ENCODE assay signal across 7 mouse cellular contexts in genomic region chr2:73427293-73427692, GRCm38 (mm10). TPM values are rescaled to one million over a fixed set of nuclear protein-coding genes. Genes with fewer than 3 reads are reported as not detected.
DNase-seq lines count a peak whose midpoint lies in the region; ATAC-seq and TF ChIP-seq lines count a peak whose summit lies in the region.

No protein-coding gene starts in this region.

- no peak for ATAC-seq in midbrain, postnatal 0 days (ENCODE audit: low FRiP score)
- no peak for ATAC-seq in midbrain, embryonic 15.5 days (replicated peaks)
- ATAC-seq in megakaryocyte progenitor cell, adult 5-6 weeks (replicated peaks; ENCODE audit: poor library complexity) = peak; percentile 98

- no peak overlapping the region for H3K4me2 ChIP-seq in midbrain, postnatal 0 days (ENCODE audit: low read depth, low read length, poor library complexity, severe bottlenecking)
- no peak overlapping the region for H3K4me2 ChIP-seq in midbrain, embryonic 15.5 days

- peak; percentile 60 for TF ChIP-seq CTCF in midbrain, postnatal 0 days (IDR thresholded peaks at IDR 0.05)

- no peak overlapping the region for H3K27ac ChIP-seq in midbrain, postnatal 0 days (ENCODE audit: low read depth, low read length)
- no peak overlapping the region for H3K27ac ChIP-seq in midbrain, embryonic 15.5 days

- no peak overlapping the region for H3K9ac ChIP-seq in midbrain, postnatal 0 days (replicated peaks; ENCODE audit: low read length, poor library complexity, severe bottlenecking)
- no peak overlapping the region for H3K9ac ChIP-seq in midbrain, embryonic 15.5 days

- no peaks in the 10 kb centered on the region for H3K36me3 ChIP-seq in midbrain, postnatal 0 days (ENCODE audit: insufficient read depth, low read length)
- no peaks in the 10 kb centered on the region for H3K36me3 ChIP-seq in midbrain, embryonic 15.5 days (replicated peaks)

- peak; percentile 48 for DNase-seq in midbrain, postnatal 0 days (ENCODE audit: low spot score)
- DNase-seq in T-cell, adult 2 months (ENCODE audit: low spot score) = peak; percentile 43
- peak; percentile 18 to 24 for DNase-seq in cerebellum, postnatal 36 days
- peak; percentile 53 for DNase-seq in kidney, adult 9 months
- no peak for DNase-seq in right cerebral cortex, postnatal 10 days (ENCODE audit: low spot score in 2 of 2)

- 48% methylated on average over 1 of the region's 1 CpGs for WGBS in midbrain, postnatal 0 days
- 24% methylated on average over 1 of the region's 1 CpGs for WGBS in midbrain, embryonic 15.5 days

- H3K4me1 ChIP-seq in midbrain, postnatal 0 days (ENCODE audit: insufficient read depth, low read length) = no peaks in the 10 kb centered on the region
- peaks cover 6% of the 10 kb centered on the region; the same call in 1 of the 2 replicates for H3K4me1 ChIP-seq in midbrain, embryonic 15.5 days

- no peaks in the 10 kb centered on the region for H3K9me3 ChIP-seq in midbrain, postnatal 0 days (ENCODE audit: low read length)
- H3K9me3 ChIP-seq in midbrain, embryonic 15.5 days = no peaks in the 10 kb centered on the region

- no peak overlapping the region for H3K4me3 ChIP-seq in midbrain, postnatal 0 days (ENCODE audit: low read depth, low read length)
- no peak overlapping the region for H3K4me3 ChIP-seq in midbrain, embryonic 15.5 days

- H3K27me3 ChIP-seq in midbrain, postnatal 0 days (ENCODE audit: insufficient read depth, low read length) = no peaks in the 10 kb centered on the region
- H3K27me3 ChIP-seq in midbrain, embryonic 15.5 days (replicated peaks) = no peaks in the 10 kb centered on the region

RNA-seq across cellular contexts. Expression of gene Gpr155, which starts 40.9 kb away (rescaled TPM):
- total RNA-seq in midbrain, postnatal 0 days (2014; rRNA removed) = 13.6 and 26.5 TPM in 2 replicates
- polyA plus RNA-seq in midbrain, postnatal 0 days (2015; fragmentation: Nextera tagmentation; extraction: Ambion mirVana) = 9.9 and 11.8 TPM in 2 replicates
- 12.7 and 14.0 TPM in 2 replicates for polyA plus RNA-seq in midbrain, embryonic 15.5 days (2015; fragmentation: Nextera tagmentation; extraction: Ambion mirVana)
- total RNA-seq in megakaryocyte progenitor cell, adult 5-6 weeks (2015) = 1.0 and 1.1 TPM in 2 replicates
- 1.8 and 2.9 TPM in 2 replicates for total RNA-seq in megakaryocyte progenitor cell, adult 5-6 weeks (2017)

Comparison
In these comparisons a context has a peak if more than half of its experiments do, and no peak if none do; other contexts are left out.
1. DNase-seq: peak in midbrain, postnatal 0 days (single experiment), T-cell, adult 2 months (single experiment), cerebellum, postnatal 36 days (2 of 2) and kidney, adult 9 months (single experiment); none in right cerebral cortex, postnatal 10 days (0 of 2).